Mouse (Mus musculus): ENCODE measurements around the gene Sdk1. TPM values are rescaled to one million over a fixed set of nuclear protein-coding genes. Genes with fewer than 3 reads are reported as not detected.
"Not testable (repeated sequence)": the region's sequence is repeated elsewhere in the genome, so short reads cannot be mapped to it uniquely, and the experiment has no call there.

The Sdk1 gene
- polyA plus RNA-seq, 1 experiment from 2014 or later = 1.0 TPM

GRCm38 (mm10) chr5:141631641-141632040 is 390.4 kb downstream of the Sdk1 start:
- no peak overlapping the region for H3K27ac ChIP-seq (ENCODE audit: low read depth)
- H3K4me3 ChIP-seq (ENCODE audit: low read depth, low read length) = no peak overlapping the region
- no peak for DNase-seq
- H3K9ac ChIP-seq = no peak overlapping the region
- no peak for ATAC-seq (ENCODE audit: insufficient read depth)
- no peaks in the 10 kb centered on the region for H3K36me3 ChIP-seq (ENCODE audit: insufficient read depth)
- no peak overlapping the region for H3K4me2 ChIP-seq
- no peaks in the 10 kb centered on the region for H3K27me3 ChIP-seq (ENCODE audit: insufficient read depth, low read length)
- no peaks in the 10 kb centered on the region for H3K4me1 ChIP-seq (ENCODE audit: insufficient read depth)
- H3K9me3 ChIP-seq (ENCODE audit: low read depth, low read length) = no peaks in the 10 kb centered on the region
- WGBS = 80% methylated on average over 5 of the region's 5 CpGs
- TF ChIP-seq CTCF (IDR thresholded peaks at IDR 0.05; ENCODE audit: low read depth) = no peak

DNA sequence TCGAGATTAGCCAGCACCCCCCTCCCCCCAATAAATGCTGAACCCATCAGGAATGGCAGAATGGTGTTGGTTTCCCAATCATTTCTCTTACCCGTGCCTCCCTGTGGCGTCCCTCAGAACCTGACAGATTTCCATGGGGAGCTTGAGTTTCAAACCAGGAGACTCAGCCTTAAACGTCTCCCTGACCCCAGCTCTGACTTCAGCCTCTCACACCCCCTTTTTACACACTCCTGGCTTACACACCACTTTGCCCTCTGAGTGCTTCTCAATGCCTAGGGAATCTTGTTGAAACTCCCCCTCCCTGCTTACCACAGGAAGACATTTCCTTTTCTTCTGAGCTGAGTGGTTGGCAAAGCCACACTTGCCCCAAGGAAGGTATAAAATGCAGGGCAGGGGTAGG is 392.0 kb downstream of the Sdk1 start:
- ATAC-seq (ENCODE audit: insufficient read depth) = no peak
- H3K4me3 ChIP-seq (ENCODE audit: low read depth, low read length) = no peak overlapping the region
- H3K36me3 ChIP-seq (ENCODE audit: insufficient read depth) = no peaks in the 10 kb centered on the region
- H3K4me2 ChIP-seq = no peak overlapping the region
- 54% methylated on average over 4 of the region's 4 CpGs for WGBS
- H3K9me3 ChIP-seq (ENCODE audit: low read depth, low read length) = no peaks in the 10 kb centered on the region
- no peak overlapping the region for H3K9ac ChIP-seq
- H3K27me3 ChIP-seq (ENCODE audit: insufficient read depth, low read length) = no peaks in the 10 kb centered on the region
- TF ChIP-seq CTCF (IDR thresholded peaks at IDR 0.05; ENCODE audit: low read depth) = no peak
- H3K4me1 ChIP-seq (ENCODE audit: insufficient read depth) = no peaks in the 10 kb centered on the region
- DNase-seq = no peak
- H3K27ac ChIP-seq (ENCODE audit: low read depth) = no peak overlapping the region

GRCm38 (mm10) chr5:141636406-141636805 is 395.1 kb downstream of the Sdk1 start:
- no peak for ATAC-seq (ENCODE audit: insufficient read depth)
- DNase-seq = no peak
- H3K4me2 ChIP-seq = no peak overlapping the region
- no peaks in the 10 kb centered on the region for H3K27me3 ChIP-seq (ENCODE audit: insufficient read depth, low read length)
- no peak for TF ChIP-seq CTCF (IDR thresholded peaks at IDR 0.05; ENCODE audit: low read depth)
- WGBS = 89% methylated on average over 11 of the region's 11 CpGs
- no peaks in the 10 kb centered on the region for H3K4me1 ChIP-seq (ENCODE audit: insufficient read depth)
- H3K36me3 ChIP-seq (ENCODE audit: insufficient read depth) = no peaks in the 10 kb centered on the region
- H3K27ac ChIP-seq (ENCODE audit: low read depth) = no peak overlapping the region
- H3K4me3 ChIP-seq (ENCODE audit: low read depth, low read length) = no peak overlapping the region
- no peaks in the 10 kb centered on the region for H3K9me3 ChIP-seq (ENCODE audit: low read depth, low read length)
- no peak overlapping the region for H3K9ac ChIP-seq

- 68% methylated on average over 3 of the region's 3 CpGs for WGBS
- H3K4me2 ChIP-seq; H3K4me3 ChIP-seq (ENCODE audit: low read depth, low read length); H3K27ac ChIP-seq (ENCODE audit: low read depth); DNase-seq; H3K9me3 ChIP-seq (ENCODE audit: low read depth, low read length); ATAC-seq (ENCODE audit: insufficient read depth); H3K36me3 ChIP-seq (ENCODE audit: insufficient read depth); H3K27me3 ChIP-seq (ENCODE audit: insufficient read depth, low read length); H3K9ac ChIP-seq; H3K4me1 ChIP-seq (ENCODE audit: insufficient read depth): not testable (repeated sequence)
Observed at GRCm38 (mm10) chr5:141637054-141637453, 395.8 kb downstream of the Sdk1 start.

DNA sequence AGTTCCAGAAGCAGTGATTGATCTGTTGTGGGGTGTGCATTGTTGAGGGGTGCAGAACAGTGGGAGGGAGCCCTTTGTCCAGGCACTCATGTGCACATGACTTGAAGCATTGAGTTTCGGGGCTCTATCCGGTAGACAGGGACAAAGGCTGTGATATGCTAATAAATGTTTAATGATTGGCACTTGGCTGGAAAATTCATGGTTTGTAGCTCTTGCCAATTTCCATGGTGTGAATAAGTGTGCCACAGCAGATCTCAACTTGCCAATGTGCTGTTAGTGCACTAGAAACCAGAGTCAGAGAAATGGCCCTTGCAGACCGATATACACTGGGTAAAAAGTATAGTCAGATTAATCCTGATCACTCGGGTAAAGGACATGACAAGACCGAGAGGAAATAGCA is 404.4 kb downstream of the Sdk1 start:
- Histone ChIP-seq H3K9me3 (ENCODE audit: low read depth, low read length) (no peaks in the 10 kb centered on the region), H3K9ac (no peak overlapping the region), H3K4me3 (ENCODE audit: low read depth, low read length) (no peak overlapping the region), H3K27me3 (ENCODE audit: insufficient read depth, low read length) (no peaks in the 10 kb centered on the region), H3K27ac (ENCODE audit: low read depth) (no peak overlapping the region), H3K4me1 (ENCODE audit: insufficient read depth) (no peaks in the 10 kb centered on the region), H3K4me2 (no peak overlapping the region), H3K36me3 (ENCODE audit: insufficient read depth) (no peaks in the 10 kb centered on the region)
- DNase-seq (no peak), ATAC-seq (ENCODE audit: insufficient read depth) (no peak)
- WGBS = 76% methylated on average over 5 of the region's 5 CpGs
- no peak for TF ChIP-seq CTCF (IDR thresholded peaks at IDR 0.05; ENCODE audit: low read depth)

GRCm38 (mm10) chr5:141646621-141647020 is 405.3 kb downstream of the Sdk1 start:
- Histone ChIP-seq H3K9me3 (ENCODE audit: low read depth, low read length) (no peaks in the 10 kb centered on the region), H3K36me3 (ENCODE audit: insufficient read depth) (no peaks in the 10 kb centered on the region), H3K4me2 (no peak overlapping the region), H3K4me1 (ENCODE audit: insufficient read depth) (no peaks in the 10 kb centered on the region), H3K4me3 (ENCODE audit: low read depth, low read length) (no peak overlapping the region), H3K27me3 (ENCODE audit: insufficient read depth, low read length) (no peaks in the 10 kb centered on the region), H3K27ac (ENCODE audit: low read depth) (no peak overlapping the region), H3K9ac (no peak overlapping the region)
- TF ChIP-seq CTCF (IDR thresholded peaks at IDR 0.05; ENCODE audit: low read depth) = no peak
- ATAC-seq (ENCODE audit: insufficient read depth) (no peak), DNase-seq (no peak)
- 57% methylated on average over 2 of the region's 2 CpGs for WGBS

DNA sequence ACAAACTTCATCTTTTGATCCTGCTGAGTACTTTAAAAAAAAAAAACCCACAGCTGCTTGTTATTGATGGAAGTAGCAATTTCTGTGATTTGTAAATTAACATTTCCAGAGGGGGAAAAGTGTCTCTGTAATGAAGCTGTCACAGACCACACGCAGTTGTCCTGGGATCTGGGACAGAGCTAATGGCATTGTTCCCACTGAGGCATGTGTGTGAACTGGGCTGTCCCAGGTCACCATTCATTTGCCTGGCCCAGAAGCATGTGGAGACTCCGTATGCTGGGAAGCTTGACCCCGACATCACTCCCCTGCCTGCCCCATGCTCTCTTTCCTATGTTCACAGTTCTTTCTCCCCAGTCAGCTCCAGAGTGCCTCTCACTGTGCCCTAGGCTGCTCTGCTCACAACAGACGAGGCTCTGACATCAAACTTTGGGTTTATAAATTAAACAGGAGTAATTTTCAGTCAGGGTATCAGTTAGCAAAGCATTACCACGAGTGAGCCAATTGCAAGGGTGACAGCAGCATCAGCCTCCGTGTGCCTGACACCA is 408.6 kb downstream of the Sdk1 start:
- no peak overlapping the region for H3K4me3 ChIP-seq (ENCODE audit: low read depth, low read length)
- H3K4me1 ChIP-seq (ENCODE audit: insufficient read depth) = no peaks in the 10 kb centered on the region
- WGBS = 49% methylated on average over 6 of the region's 6 CpGs
- no peak overlapping the region for H3K9ac ChIP-seq
- no peaks in the 10 kb centered on the region for H3K36me3 ChIP-seq (ENCODE audit: insufficient read depth)
- H3K27me3 ChIP-seq (ENCODE audit: insufficient read depth, low read length) = no peaks in the 10 kb centered on the region
- H3K27ac ChIP-seq (ENCODE audit: low read depth) = no peak overlapping the region
- no peak for ATAC-seq (ENCODE audit: insufficient read depth)
- no peaks in the 10 kb centered on the region for H3K9me3 ChIP-seq (ENCODE audit: low read depth, low read length)
- TF ChIP-seq CTCF (IDR thresholded peaks at IDR 0.05; ENCODE audit: low read depth) = no peak
- no peak for DNase-seq
- no peak overlapping the region for H3K4me2 ChIP-seq
